Mouse (Mus musculus): Measurements from ENCODE around the gene Saa2. TPM values are rescaled to one million over a fixed set of nuclear protein-coding genes. Genes with fewer than 3 reads are reported as not detected.

Saa2 gene
- polyA plus RNA-seq, 1 experiment from 2014 or later, result not detected

DNA sequence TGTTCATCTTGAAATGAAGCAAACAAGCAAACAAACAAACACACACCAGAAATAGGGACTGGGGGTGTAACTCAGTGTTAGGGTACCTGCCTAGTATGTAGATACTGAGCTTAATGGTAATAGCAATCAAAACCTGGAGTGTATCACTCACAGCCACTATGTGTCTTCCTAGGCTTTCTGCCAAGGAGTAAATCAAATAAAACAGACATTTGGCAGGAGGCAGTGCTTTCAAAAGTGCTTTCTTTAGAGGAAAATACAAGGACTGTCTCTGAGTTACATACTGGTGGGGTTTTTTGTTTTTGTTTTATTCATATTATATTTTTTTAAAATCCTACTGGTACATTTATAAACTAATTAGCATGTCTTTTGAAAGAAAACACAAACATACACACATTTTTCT is 15.8 kb downstream of the Saa2 start:
- Histone ChIP-seq H3K9ac (replicated peaks) (no peak overlapping the region), H3K4me1 (no peaks in the 10 kb centered on the region), H3K4me3 (no peak overlapping the region), H3K27me3 (no peaks in the 10 kb centered on the region), H3K9me3 (no peaks in the 10 kb centered on the region), H3K4me2 (replicated peaks) (no peak overlapping the region), H3K27ac (replicated peaks) (no peak overlapping the region), H3K36me3 (peaks cover 76% of the 10 kb centered on the region)
- no peak for ATAC-seq (replicated peaks)

DNA sequence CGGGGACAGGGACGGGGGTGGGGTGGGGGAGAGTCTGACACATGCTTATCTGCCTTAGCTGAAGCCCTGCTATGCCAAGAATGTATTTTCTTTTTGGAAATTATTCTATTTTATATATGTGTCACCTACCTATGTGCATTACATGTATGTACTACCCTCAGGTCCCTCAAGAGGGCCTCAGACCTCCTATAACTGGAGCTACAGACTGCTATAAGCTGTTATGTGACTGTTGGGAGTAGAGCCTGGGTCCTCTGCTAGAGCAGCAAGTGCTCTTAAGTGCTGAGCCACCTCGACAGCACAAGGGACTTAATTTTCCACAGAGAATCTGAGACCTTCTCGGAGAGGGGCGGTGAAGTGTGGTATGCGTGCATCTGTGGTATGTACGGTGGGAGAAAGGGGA is 16.9 kb downstream of the Saa2 start:
- Histone ChIP-seq H3K27me3 (no peaks in the 10 kb centered on the region), H3K4me2 (replicated peaks) (no peak overlapping the region), H3K27ac (replicated peaks) (no peak overlapping the region), H3K4me1 (no peaks in the 10 kb centered on the region), H3K4me3 (no peak overlapping the region), H3K36me3 (peaks cover 76% of the 10 kb centered on the region), H3K9me3 (no peaks in the 10 kb centered on the region), H3K9ac (replicated peaks) (no peak overlapping the region)
- ATAC-seq (replicated peaks), result no peak
- 95% methylated on average over 7 of the region's 7 CpGs for WGBS

DNA sequence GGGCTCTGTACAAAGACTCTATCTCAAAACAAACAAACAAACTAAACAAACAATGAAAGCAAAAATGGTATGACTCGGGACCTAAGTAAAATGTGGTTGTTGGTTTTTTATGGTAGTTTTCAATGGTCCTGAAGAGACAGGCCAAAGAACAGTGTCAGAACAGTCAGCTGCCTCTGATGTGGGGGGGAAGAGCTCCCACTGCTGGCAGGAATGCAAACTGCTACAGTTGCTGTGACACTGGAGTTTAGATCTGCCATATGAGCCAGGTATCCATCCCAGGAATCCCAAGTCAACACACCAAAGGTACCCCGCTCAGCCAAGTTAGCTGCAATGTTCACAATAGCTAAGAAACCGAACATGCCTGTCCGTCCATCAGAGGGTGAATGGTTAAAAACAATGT is 19.1 kb downstream of the Saa2 start:
- Histone ChIP-seq H3K27ac (replicated peaks) (no peak overlapping the region), H3K27me3 (no peaks in the 10 kb centered on the region), H3K9ac (replicated peaks) (no peak overlapping the region), H3K4me1 (no peaks in the 10 kb centered on the region), H3K9me3 (no peaks in the 10 kb centered on the region), H3K4me2 (replicated peaks) (no peak overlapping the region), H3K4me3 (no peak overlapping the region), H3K36me3 (peaks cover 84% of the 10 kb centered on the region)
- 76% methylated on average over 4 of the region's 4 CpGs for WGBS
- ATAC-seq (replicated peaks), result no peak

DNA sequence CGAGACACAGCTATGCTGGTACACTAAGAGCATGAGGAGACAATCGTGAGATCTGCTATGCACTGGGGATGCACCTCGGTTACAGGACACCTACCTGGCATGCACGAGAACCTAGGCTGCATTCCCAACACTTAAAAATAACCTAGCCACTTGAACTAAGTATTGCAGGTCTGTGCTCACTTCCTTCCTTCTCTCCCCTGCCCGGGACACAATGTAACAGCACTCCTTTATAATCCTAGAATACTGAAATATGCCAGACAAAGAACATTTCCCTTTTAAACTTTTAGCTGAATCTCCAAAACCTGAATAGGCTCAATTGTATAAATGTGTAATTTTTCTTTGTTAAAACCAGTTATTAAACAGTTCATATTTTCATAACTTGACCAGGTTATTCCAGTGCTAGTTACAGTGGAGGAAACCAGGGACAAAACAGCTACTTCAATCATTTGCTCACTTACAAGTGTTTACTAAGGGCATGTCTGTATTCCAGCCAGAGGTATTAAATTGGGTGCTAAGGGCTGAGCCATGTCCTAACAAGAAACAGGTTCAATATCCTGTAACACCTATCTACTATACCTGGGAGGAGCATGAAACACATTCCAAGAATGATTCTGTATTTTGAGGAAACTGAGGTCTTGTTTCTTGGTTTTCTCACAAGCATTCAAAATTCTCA is 37.7 kb downstream of the Saa2 start:
- Histone ChIP-seq H3K27ac (replicated peaks) (no peak overlapping the region), H3K4me1 (peaks cover 8% of the 10 kb centered on the region), H3K4me2 (replicated peaks) (no peak overlapping the region), H3K27me3 (no peaks in the 10 kb centered on the region), H3K9me3 (no peaks in the 10 kb centered on the region), H3K9ac (replicated peaks) (no peak overlapping the region), H3K4me3 (no peak overlapping the region), H3K36me3 (peaks cover 54% of the 10 kb centered on the region)
- WGBS, result 89% methylated on average over 5 of the region's 5 CpGs
- ATAC-seq (replicated peaks), result no peak

DNA sequence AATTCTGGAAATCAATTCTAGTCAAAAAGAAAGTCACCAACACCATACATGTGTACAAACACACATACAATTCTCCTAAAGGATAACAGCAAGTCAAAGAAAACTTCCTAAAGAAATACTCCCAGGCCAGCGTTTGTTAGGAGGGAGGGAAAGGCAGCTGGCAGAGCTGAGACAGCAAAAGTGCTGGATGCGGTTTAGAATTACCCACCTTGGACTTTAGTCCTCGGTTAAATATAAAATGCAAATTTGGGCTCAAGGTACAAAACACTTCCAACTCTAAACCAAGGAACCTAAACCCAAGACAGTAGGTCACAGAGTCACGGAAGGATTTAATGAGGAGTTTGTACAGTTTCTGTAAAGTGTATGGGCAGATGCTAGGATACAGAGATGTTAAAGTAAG is 42.3 kb downstream of the Saa2 start:
- H3K9me3 ChIP-seq, result no peaks in the 10 kb centered on the region
- H3K4me3 ChIP-seq, result no peak overlapping the region
- H3K4me1 ChIP-seq, result peaks cover 30% of the 10 kb centered on the region
- no peak overlapping the region for H3K9ac ChIP-seq (replicated peaks)
- H3K36me3 ChIP-seq, result peaks cover 11% of the 10 kb centered on the region
- ATAC-seq (replicated peaks), result no peak
- no peaks in the 10 kb centered on the region for H3K27me3 ChIP-seq
- 89% methylated on average over 4 of the region's 4 CpGs for WGBS
- H3K4me2 ChIP-seq (replicated peaks), result no peak overlapping the region
- no peak overlapping the region for H3K27ac ChIP-seq (replicated peaks)

DNA sequence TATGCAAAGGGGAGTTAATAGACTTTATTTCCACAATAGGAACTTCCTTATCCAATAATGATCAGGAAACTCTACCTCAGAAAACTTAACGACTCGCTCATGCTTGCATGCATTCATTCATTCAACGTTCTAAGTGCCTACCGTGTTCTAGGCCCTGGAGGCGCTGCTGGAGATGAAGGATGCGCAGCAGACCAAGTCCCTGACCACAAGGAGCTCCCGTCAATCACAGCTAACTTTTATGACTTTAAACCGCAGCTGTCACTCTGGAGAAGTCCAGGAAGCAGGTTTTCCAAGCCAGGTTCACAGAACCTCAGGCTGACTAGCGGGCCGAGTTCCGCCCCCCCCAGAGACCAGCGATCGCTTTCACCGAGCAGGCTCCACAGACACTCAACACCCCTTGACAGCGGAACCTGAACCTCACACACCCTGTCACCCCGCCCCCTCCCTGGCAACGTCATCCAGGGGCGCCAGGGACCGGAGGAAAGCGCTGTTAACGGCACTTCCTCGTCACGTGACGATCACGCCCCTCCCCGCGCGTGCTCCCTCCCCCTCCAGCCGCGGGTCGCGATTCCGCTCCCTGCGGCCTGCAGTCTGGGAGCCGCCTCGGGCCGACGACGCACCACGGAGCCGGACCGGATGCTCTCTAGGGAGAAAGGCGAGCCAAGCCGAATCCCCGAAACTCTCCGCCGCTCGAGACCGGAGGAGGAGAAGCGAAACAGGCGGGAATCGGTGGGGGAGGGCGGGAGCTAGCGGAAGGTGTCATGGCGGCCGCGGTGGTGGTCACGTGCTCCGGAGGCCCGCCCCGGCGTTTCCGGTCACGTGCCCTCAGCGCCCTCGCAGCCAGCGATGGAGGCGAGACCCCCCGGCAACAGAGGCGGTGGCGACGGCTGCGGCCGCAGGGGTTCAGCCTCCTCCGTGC is 44.0 kb downstream of the Saa2 start, which contains the start of the genes Hps5 and Gtf2h1:
TSS of gene Hps5 (minus strand) at position 778 of the 919 bp plus-strand sequence.
TSS of gene Gtf2h1 (plus strand) at position 817 of the 919 bp plus-strand sequence.
- H3K4me3 ChIP-seq, result peak within 1 kb of the TSS; percentile 89
- no peaks in the 10 kb centered on the region for H3K9me3 ChIP-seq
- under 1% methylated on average over 75 of the region's 75 CpGs for WGBS
- H3K36me3 ChIP-seq, result peaks cover 11% of the 10 kb centered on the region
- peak; percentile 97 for ATAC-seq (replicated peaks)
- peak within 1 kb of the TSS; percentile 94 for H3K9ac ChIP-seq (replicated peaks)
- no peaks in the 10 kb centered on the region for H3K27me3 ChIP-seq
- H3K4me1 ChIP-seq, result peaks cover 30% of the 10 kb centered on the region
- peak within 1 kb of the TSS; percentile 93 for H3K27ac ChIP-seq (replicated peaks)
- peak within 1 kb of the TSS; percentile 89 for H3K4me2 ChIP-seq (replicated peaks)

DNA sequence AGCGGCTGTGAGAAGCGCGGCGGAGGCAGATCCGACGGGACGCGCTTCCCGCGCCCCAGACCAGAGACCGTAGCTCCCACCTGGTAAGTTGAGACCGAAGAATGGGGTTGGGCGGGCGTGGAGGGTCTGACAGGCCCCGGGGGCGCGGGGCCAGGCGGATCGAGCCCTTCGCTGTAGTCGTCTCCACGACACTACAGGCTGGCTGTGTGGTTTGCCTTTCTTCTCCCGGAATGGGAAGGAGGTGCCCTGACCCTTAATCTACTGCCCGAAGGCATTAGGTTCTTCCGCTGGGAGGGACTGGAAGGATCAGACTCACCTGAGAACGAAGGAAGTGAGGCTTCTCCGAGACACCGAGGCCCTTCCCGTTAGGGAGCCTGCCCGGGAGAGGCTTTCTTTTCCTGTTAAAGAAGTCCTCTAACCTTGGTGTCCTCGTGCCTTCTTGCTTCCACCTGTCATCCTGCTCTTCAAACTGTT is 44.7 kb downstream of the Saa2 start:
- under 1% methylated on average over 31 of the region's 31 CpGs for WGBS
- Histone ChIP-seq H3K9ac (replicated peaks) (peak overlapping the region; percentile 94), H3K4me2 (replicated peaks) (peak overlapping the region; percentile 89), H3K4me3 (peak overlapping the region; percentile 89), H3K27ac (replicated peaks) (peak overlapping the region; percentile 93), H3K27me3 (no peaks in the 10 kb centered on the region), H3K36me3 (peaks cover 14% of the 10 kb centered on the region), H3K4me1 (peaks cover 30% of the 10 kb centered on the region), H3K9me3 (no peaks in the 10 kb centered on the region)
- no peak for ATAC-seq (replicated peaks)

DNA sequence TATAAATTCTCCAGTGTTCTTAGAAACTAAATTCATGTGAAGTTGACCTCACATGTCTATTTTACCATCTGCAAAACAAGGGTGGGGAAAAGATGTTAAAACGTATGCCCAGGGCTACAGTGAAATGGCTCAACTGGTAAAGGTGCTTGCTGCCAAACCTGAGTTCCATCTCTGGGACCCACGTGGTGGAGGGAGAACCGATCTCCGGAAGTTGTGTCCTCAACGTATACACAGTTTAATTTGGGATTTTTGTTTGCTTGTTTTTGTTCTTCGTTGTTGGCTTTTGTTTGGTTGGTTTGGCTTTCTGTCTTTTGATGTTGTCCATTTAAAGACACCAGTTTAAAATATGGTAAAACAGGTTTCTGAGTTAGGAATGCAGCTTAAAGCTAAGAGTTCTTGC is 45.2 kb downstream of the Saa2 start:
- Histone ChIP-seq H3K27me3 (no peaks in the 10 kb centered on the region), H3K9me3 (no peaks in the 10 kb centered on the region), H3K9ac (replicated peaks) (peak overlapping the region; percentile 94), H3K4me3 (peak overlapping the region; percentile 89), H3K4me2 (replicated peaks) (peak overlapping the region; percentile 89), H3K36me3 (peaks cover 18% of the 10 kb centered on the region), H3K27ac (replicated peaks) (no peak overlapping the region), H3K4me1 (peaks cover 30% of the 10 kb centered on the region)
- no peak for ATAC-seq (replicated peaks)
- WGBS, result 57% methylated on average over 6 of the region's 6 CpGs

Other genes with a start within 250 kb of the Saa2 start
- 28.4 and 29.4 TPM in 2 replicates for gene Sergef, start 112.0 kb upstream of the Saa2 start, polyA plus RNA-seq (2015; fragmentation: Nextera tagmentation; extraction: Ambion mirVana)
- 0.46 and 2.9 TPM in 2 replicates for gene Tph1, start 79.3 kb upstream of the Saa2 start, polyA plus RNA-seq (2015; fragmentation: Nextera tagmentation; extraction: Ambion mirVana)
- gene Saal1, start 41.1 kb upstream of the Saa2 start, polyA plus RNA-seq (2015; fragmentation: Nextera tagmentation; extraction: Ambion mirVana), result 19.6 and 22.8 TPM in 2 replicates
- gene Saa3, start 36.1 kb upstream of the Saa2 start, polyA plus RNA-seq (2015; fragmentation: Nextera tagmentation; extraction: Ambion mirVana), result not detected in 2 replicates
- gene Saa4, start 19.2 kb upstream of the Saa2 start, polyA plus RNA-seq (2015; fragmentation: Nextera tagmentation; extraction: Ambion mirVana), result not detected in 2 replicates
- not detected in 2 replicates for gene Saa1, start 8.8 kb upstream of the Saa2 start, polyA plus RNA-seq (2015; fragmentation: Nextera tagmentation; extraction: Ambion mirVana)
- gene Hps5, start 44.3 kb downstream of the Saa2 start, polyA plus RNA-seq (2015; fragmentation: Nextera tagmentation; extraction: Ambion mirVana), result 15.1 and 16.5 TPM in 2 replicates
- 48.8 and 51.5 TPM in 2 replicates for gene Gtf2h1, start 44.3 kb downstream of the Saa2 start, polyA plus RNA-seq (2015; fragmentation: Nextera tagmentation; extraction: Ambion mirVana)
- gene Ldha, start 89.7 kb downstream of the Saa2 start, polyA plus RNA-seq (2015; fragmentation: Nextera tagmentation; extraction: Ambion mirVana), result 744 and 772 TPM in 2 replicates
- not detected in 2 replicates for gene Ldhc, start 109.4 kb downstream of the Saa2 start, polyA plus RNA-seq (2015; fragmentation: Nextera tagmentation; extraction: Ambion mirVana)
- gene Tsg101, start 168.2 kb downstream of the Saa2 start, polyA plus RNA-seq (2015; fragmentation: Nextera tagmentation; extraction: Ambion mirVana), result 399 and 413 TPM in 2 replicates
- 8.1 and 8.9 TPM in 2 replicates for gene Uevld, start 206.7 kb downstream of the Saa2 start, polyA plus RNA-seq (2015; fragmentation: Nextera tagmentation; extraction: Ambion mirVana)
- not detected in 2 replicates for gene Gm9999, start 231.8 kb downstream of the Saa2 start, polyA plus RNA-seq (2015; fragmentation: Nextera tagmentation; extraction: Ambion mirVana)

Measured in forebrain, embryonic 15.5 days (tissue).